Mouse (Mus musculus) intestine, embryonic 16.5 days (tissue): ENCODE measurements around the gene Foxs1. TPM values are rescaled to one million over a fixed set of nuclear protein-coding genes. Genes with fewer than 3 reads are reported as not detected.

Experiments
- ATAC-seq: fragments of 200-750 bp; cut with Nextera tagmentation; 2 replicates; pipeline ENCODE4 v1.8.0; 2017; ENCODE audit warnings: moderate TSS enrichment, moderate library complexity
- H3K27ac ChIP-seq: fragments of 300-500 bp; sonication (generic); 2 replicates; pipeline ENCODE4 v1.5.1; 2014; ENCODE audit warnings: mild to moderate bottlenecking, low read length
- H3K27me3 ChIP-seq: fragments of 300-500 bp; sonication (generic); replicated peaks from 2 replicates; pipeline ENCODE4 v1.6.1; 2014; ENCODE audit warnings: low read length, control low read depth, mixed read lengths; ENCODE audit not compliant: control insufficient read depth, insufficient read depth
- H3K36me3 ChIP-seq: fragments of 300-500 bp; sonication (generic); 2 replicates; pipeline ENCODE4 v1.6.1; 2014; ENCODE audit warnings: low read length, control low read depth; ENCODE audit not compliant: control insufficient read depth, insufficient read depth
- H3K4me1 ChIP-seq: fragments of 300-500 bp; sonication (generic); 2 replicates; pipeline ENCODE4 v1.6.1; 2014; ENCODE audit warnings: low read length, control low read depth, mixed read lengths; ENCODE audit not compliant: control insufficient read depth, insufficient read depth
- H3K4me2 ChIP-seq: fragments of 300-500 bp; sonication (generic); 2 replicates; pipeline ENCODE4 v1.6.1; 2014; ENCODE audit warnings: low read depth, low read length, control low read depth
- H3K4me3 ChIP-seq: fragments of 300-500 bp; sonication (generic); 2 replicates; pipeline ENCODE4 v1.5.1; 2014; ENCODE audit warnings: mild to moderate bottlenecking, low read length
- H3K9ac ChIP-seq: fragments of 300-500 bp; sonication (generic); 2 replicates; pipeline ENCODE4 v1.6.1; 2014; ENCODE audit warnings: low read depth, low read length
- H3K9me3 ChIP-seq: fragments of 300-500 bp; sonication (generic); 2 replicates; pipeline ENCODE4 v1.6.1; 2016; ENCODE audit warnings: low read length, control low read depth; ENCODE audit not compliant: control insufficient read depth
- WGBS: fragments of 180-500 bp; shearing (Covaris S2); extraction: QIAGEN DNeasy Blood & Tissue Kit; methylation state at CpG from one replicate; pipeline ENCODE4 v1.1.7; 2014; 5-methylcytosine and 5-hydroxymethylcytosine counted together
- polyA plus RNA-seq: library from polyadenylated mRNA; unstranded; fragments of >200 nt; fragmentation: Nextera tagmentation; extraction: Ambion mirVana; gene quantifications from 2 replicates; pipeline ENCODE4 v1.2.1, GENCODE M21; 2015

Foxs1 gene
- polyA plus RNA-seq, 1 experiment from 2014 or later = 2.8 TPM

DNA sequence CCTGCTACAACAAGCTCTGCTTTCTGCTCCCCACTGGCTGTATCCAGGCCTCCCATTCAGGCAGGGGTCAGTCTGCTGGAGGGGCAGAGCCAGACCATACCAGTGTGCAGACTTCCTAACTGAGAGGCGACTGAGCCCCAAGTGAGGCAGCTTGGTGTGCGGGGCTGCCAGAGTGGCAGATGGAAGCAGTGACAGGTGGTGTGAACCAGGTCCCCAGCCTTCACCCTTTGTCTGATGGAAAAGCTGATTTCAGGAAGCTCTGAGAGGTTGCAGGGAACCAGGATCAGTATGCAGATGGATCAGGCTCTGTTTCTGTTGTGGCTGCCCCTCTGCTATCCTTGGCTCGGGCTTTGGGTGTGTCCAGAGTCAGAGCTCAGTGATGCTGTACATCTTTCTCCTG lies 9.4 kb downstream of the Foxs1 start:
- H3K4me1 ChIP-seq = peaks cover 19% of the 10 kb centered on the region
- no peaks in the 10 kb centered on the region for H3K36me3 ChIP-seq
- H3K9ac ChIP-seq = no peak overlapping the region
- H3K27ac ChIP-seq = no peak overlapping the region
- no peaks in the 10 kb centered on the region for H3K9me3 ChIP-seq
- no peak overlapping the region for H3K4me2 ChIP-seq
- H3K4me3 ChIP-seq = no peak overlapping the region
- WGBS = 78% methylated on average over 3 of the region's 3 CpGs
- no peaks in the 10 kb centered on the region for H3K27me3 ChIP-seq
- no peak for ATAC-seq

DNA sequence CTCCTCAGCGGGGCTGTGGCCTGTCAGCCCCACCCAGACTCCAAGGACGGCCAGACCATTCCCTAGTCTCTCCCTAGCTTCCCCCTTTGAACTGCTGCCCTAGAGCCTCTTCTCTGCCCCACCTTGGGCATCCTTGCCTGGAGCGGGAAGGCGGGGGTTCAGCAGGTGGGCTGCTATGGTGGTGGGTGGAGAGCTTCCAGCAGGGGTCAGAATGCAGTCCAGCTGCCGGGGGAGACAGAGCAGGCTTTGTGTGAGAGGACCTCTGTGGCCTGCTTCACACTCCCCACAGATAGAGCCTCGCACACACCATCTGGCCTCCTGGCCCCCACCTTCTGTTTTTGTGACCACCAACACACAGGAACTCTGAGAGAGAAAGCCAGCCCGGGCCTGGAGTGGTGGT lies 10.6 kb downstream of the Foxs1 start:
- no peak for ATAC-seq
- WGBS = 27% methylated on average over 7 of the region's 7 CpGs

DNA sequence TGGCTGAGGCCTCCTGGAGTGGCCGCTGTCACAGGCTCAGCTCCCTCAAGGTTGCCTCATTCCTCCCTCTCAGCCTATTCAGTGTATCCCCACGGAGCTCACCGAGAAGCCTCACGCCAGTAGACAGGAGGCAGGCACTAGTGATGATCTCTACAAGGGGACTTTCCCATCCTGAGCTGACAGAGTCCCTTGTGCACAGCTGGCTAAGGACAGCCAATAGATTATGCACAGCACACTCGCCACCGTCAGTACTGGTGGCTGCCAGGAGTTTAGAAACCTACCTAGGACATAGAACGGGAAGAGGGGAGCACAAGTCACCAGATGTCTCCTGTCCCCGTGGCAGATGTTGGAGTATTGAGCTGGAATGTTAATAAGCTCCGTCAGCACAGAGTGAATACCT lies 15.3 kb downstream of the Foxs1 start:
- no peak overlapping the region for H3K4me3 ChIP-seq
- WGBS = 45% methylated on average over 9 of the region's 9 CpGs
- no peak for ATAC-seq

More for the DNA sequence above, 10.6 kb downstream of the Foxs1 start:
- Histone ChIP-seq H3K4me1 (peaks cover 21% of the 10 kb centered on the region), H3K9ac (no peak overlapping the region), H3K27me3 (no peaks in the 10 kb centered on the region), H3K36me3 (no peaks in the 10 kb centered on the region), H3K4me2 (no peak overlapping the region), H3K4me3 (no peak overlapping the region), H3K9me3 (no peaks in the 10 kb centered on the region), H3K27ac (no peak overlapping the region)

GRCm38 (mm10) chr2:152916111-152916510 lies 16.9 kb downstream of the Foxs1 start:
- Histone ChIP-seq H3K27me3 (peaks cover 26% of the 10 kb centered on the region), H3K4me3 (no peak overlapping the region), H3K36me3 (no peaks in the 10 kb centered on the region), H3K27ac (no peak overlapping the region), H3K9ac (no peak overlapping the region), H3K4me2 (no peak overlapping the region), H3K9me3 (no peaks in the 10 kb centered on the region), H3K4me1 (peaks cover 11% of the 10 kb centered on the region)
- 57% methylated on average over 5 of the region's 5 CpGs for WGBS
- no peak for ATAC-seq

More for the DNA sequence above, 15.3 kb downstream of the Foxs1 start:
- Histone ChIP-seq H3K27ac (no peak overlapping the region), H3K27me3 (peaks cover 11% of the 10 kb centered on the region), H3K4me2 (no peak overlapping the region), H3K9ac (no peak overlapping the region), H3K36me3 (no peaks in the 10 kb centered on the region), H3K9me3 (no peaks in the 10 kb centered on the region), H3K4me1 (peaks cover 13% of the 10 kb centered on the region)

- Histone ChIP-seq H3K36me3 (no peaks in the 10 kb centered on the region), H3K4me2 (no peak overlapping the region), H3K9me3 (no peaks in the 10 kb centered on the region), H3K4me3 (no peak overlapping the region), H3K27ac (no peak overlapping the region), H3K4me1 (peaks cover 7% of the 10 kb centered on the region), H3K27me3 (peaks cover 30% of the 10 kb centered on the region), H3K9ac (no peak overlapping the region)
- ATAC-seq = no peak
- 72% methylated on average over 4 of the region's 4 CpGs for WGBS
Observed at GRCm38 (mm10) chr2:152915453-152915852, 17.6 kb downstream of the Foxs1 start.

DNA sequence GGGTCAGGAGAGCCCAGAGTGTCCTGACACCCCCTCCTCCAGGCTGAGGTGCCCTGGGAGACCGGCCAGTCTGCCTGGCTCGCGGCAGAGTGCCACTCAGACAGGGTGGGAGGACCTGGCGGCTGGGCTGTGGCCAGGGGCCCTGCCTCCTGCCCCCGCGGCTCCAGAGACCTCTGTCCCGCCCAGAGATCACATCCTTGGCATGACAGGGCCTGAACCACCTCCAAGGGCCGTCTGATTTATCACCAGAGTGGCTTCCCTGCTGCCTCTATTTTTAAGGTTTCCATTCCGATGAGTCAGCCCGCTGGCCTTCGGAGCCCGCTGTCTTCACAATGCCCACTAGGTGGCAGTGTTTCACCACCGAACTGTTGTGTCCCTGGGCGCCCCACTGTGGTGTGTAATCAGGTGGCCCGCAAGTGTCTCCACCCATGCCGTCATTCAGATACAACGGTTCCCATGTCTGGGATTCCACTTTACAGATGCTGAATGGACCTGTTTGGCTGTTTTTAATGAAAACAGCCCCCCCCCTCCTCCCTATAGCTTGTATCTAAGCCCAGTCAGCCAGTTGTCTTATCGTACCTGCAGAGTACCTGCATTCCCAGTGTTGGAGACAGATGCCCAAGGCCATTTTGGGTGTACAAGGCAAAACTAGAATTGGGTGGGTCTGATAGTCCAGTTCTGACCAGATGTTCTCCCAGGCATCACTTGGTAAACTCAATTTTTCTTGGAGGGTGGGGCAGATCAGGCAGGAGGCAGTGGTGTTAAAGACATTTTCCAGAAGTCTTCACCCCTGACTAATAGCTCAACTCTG lies 18.5 kb downstream of the Foxs1 start:
- 4% methylated on average over 18 of the region's 18 CpGs for WGBS
- ATAC-seq = peak; percentile 76
- H3K4me3 ChIP-seq = no peak overlapping the region

DNA sequence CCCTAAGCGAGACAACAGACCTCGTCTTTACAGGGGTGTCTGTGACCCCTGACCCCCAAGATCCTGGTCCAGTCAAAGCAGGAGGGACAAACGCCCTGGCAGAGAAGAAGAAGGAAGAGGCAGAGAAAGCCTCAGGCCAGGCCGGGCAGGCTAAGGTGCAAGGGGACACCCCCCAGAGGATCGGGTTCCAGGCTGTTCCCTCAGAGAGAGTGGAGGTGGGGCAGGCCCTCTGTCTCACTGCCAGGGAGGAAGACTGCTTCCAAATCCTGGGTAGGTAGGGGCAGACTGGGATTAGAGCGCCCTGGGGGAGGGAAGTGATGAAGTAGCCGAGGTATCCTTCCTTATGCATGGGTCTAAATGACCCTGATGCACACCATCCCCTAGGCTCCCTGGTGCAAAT lies 19.5 kb downstream of the Foxs1 start:
- H3K27me3 ChIP-seq = peaks cover 30% of the 10 kb centered on the region
- no peak overlapping the region for H3K4me2 ChIP-seq
- H3K36me3 ChIP-seq = no peaks in the 10 kb centered on the region
- no peaks in the 10 kb centered on the region for H3K9me3 ChIP-seq
- no peak overlapping the region for H3K27ac ChIP-seq
- H3K4me1 ChIP-seq = peaks cover 2% of the 10 kb centered on the region; the same call in 1 of the 2 replicates
- no peak overlapping the region for H3K9ac ChIP-seq
- ATAC-seq = no peak
- 27% methylated on average over 7 of the region's 7 CpGs for WGBS
- no peak overlapping the region for H3K4me3 ChIP-seq

More for the DNA sequence above, 18.5 kb downstream of the Foxs1 start:
- Histone ChIP-seq H3K9ac (no peak overlapping the region), H3K9me3 (no peaks in the 10 kb centered on the region), H3K36me3 (no peaks in the 10 kb centered on the region), H3K4me2 (peak overlapping the region; percentile 43), H3K27me3 (peaks cover 30% of the 10 kb centered on the region), H3K4me1 (peaks cover 7% of the 10 kb centered on the region), H3K27ac (no peak overlapping the region)

DNA sequence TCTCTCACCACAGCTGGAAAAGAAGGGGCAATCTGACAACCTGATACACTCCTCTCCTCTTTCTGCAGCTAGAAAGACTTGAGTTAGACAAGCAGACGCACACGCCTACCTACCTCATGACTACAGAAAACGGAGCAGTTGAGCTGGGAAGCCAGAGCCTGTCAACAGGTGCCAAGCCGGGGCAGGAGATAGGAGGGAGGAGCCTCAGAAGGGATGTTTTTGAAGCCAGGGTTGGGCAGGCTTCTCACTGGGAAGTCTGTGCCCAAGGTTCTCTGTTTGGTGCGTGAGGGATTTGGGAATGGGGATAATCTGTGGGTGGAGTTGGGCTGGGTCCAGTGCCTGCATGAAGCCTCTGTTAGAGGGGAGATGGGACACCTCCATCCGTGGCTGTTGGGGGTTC lies 21.6 kb downstream of the Foxs1 start:
- 29% methylated on average over 6 of the region's 6 CpGs for WGBS
- no peak overlapping the region for H3K4me3 ChIP-seq
- ATAC-seq = no peak
- H3K4me1 ChIP-seq = peaks cover 4% of the 10 kb centered on the region; the same call in 1 of the 2 replicates
- peaks cover 30% of the 10 kb centered on the region for H3K27me3 ChIP-seq
- no peak overlapping the region for H3K27ac ChIP-seq
- H3K9me3 ChIP-seq = no peaks in the 10 kb centered on the region
- no peak overlapping the region for H3K9ac ChIP-seq
- no peaks in the 10 kb centered on the region for H3K36me3 ChIP-seq
- H3K4me2 ChIP-seq = no peak overlapping the region

DNA sequence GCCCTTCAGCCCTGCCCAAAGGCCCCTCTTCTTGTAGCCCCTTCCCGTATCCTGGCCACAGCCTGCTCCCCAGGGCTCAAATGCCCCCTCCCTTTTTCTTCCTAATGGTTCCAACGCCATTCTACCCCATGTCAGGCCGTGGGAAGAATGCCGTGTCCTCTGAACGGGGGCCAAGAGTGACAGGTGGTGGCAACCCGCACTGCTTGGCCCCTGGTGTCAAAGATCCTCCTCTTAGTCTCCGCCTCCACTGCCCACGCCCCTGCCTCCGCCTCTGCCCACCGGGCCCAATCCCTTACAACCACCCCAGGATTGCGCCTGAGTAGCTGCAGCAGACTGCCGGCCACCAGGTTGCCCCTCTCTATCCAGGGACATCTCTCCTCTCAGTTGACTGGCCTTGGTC lies 22.0 kb downstream of the Foxs1 start, which contains the start of gene Mylk2:
Mylk2 (plus strand) TSS at position 322 of the 400 bp plus-strand sequence.
- Histone ChIP-seq H3K4me2 (no peak within 1 kb of the TSS), H3K27ac (no peak within 1 kb of the TSS), H3K9me3 (no peaks in the 10 kb centered on the region), H3K27me3 (peaks cover 30% of the 10 kb centered on the region), H3K4me3 (no peak within 1 kb of the TSS), H3K36me3 (no peaks in the 10 kb centered on the region), H3K9ac (no peak within 1 kb of the TSS), H3K4me1 (peaks cover 5% of the 10 kb centered on the region; the same call in 1 of the 2 replicates)
- 20% methylated on average over 12 of the region's 12 CpGs for WGBS
- no peak for ATAC-seq
